Mouse (Mus musculus): ENCODE measurements around the gene Tmem178b.

- TF ChIP-seq POLR2A (IDR thresholded peaks at IDR 0.05; ENCODE audit: low read depth, low read length), result no peak
- no peak for TF ChIP-seq CTCF (IDR thresholded peaks at IDR 0.05; ENCODE audit: extremely low read depth, insufficient read depth, insufficient read length, insufficient replicate concordance)
Observed at GRCm38 (mm10) chr6:40263687-40264086, 390.6 kb downstream of the Tmem178b start.
